Mouse (Mus musculus): ENCODE measurements around the gene Clint1.

The Clint1 gene

DNA sequence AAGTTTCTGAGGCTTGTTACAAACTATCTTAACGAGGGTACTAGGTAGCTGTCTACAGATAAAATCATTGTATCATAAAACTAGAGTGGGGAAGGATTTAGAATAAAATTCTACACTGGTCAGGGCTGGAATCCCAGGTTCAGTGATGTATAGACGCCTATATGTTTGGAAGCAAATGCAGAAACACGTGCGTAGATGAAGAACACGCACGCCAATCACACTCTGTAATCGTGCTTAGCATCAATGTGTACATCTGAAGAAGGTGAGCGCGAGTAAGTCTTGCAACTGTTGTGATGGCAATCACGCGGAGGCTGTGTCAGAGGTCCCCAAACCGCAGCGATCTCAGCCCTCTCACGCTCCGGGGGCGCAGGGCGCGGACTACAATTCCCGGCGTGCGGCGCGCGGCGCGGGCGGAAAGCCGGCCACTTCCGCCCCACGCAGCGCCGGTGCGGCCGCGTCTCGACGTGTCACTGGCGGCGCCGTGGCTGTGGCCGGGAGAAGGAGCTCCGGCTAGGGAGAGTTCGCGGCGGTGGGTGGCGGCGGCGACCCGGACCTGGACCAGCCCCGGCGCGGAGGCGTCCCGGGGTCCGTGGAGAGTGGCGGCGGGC is at the start of gene Clint1:
TSS of gene Clint1 (plus strand) at position 536 of the 608 bp plus-strand sequence.
- peak; percentile 82 for DNase-seq

DNA sequence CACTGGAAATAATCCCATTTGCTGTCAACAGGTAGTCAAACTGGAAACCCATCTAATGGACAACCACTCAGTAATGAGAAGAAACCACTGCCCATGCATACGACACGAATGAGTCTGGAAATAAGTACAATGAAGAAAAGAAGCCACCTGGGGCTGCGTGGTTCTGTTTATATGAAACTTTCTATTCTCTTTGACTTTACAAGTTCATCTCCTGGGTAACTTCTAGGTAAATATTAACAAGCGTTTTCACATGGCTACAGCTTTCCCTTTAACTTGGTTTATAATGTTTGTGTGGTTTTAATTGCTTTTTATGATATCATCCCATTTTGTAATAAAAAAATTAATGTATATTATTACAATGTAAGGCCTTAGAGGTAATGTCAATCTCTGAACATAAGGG is 47.8 kb upstream of the Clint1 start:
- no peak for DNase-seq

GRCm38 (mm10) chr11:45805312-45805772 is 46.5 kb upstream of the Clint1 start:
- DNase-seq = no peak

DNA sequence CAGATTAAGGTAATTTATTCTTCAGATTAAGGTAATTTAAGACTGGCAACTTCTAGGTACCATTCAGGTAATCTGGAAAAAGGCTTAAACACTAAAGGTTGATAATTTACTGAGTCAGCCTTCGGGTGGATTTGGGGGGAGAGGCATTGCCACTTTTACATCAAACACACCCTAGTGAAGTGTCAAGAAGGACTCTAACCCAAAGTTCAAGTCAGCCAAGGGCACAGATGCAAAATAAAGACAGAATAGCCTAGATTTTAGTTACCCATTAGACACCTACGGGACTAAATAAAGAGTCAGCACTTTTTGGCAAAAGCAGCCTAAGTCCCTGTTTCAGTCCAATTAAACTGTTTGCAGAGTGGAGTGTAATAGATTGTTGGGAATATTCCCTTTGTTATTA is 46.0 kb upstream of the Clint1 start:
- DNase-seq = no peak

DNA sequence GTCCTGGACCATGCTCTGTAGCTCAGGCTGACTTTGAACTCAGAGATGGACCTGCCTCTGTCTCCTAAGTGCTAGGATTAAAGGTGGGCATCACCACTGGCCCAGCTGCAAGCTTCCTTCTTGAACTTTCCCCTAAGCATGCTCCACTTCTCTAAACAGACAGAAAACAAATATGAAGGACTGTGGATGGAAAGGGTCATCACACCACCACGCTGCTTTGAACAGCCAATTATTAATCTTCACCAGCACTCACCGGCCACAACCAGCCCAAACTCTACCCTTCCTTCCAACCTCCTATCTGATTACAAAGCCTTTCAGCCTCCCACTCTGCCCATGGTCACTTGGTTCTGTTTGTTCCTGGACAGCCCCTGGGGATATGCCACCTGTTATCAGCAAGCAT is 45.6 kb upstream of the Clint1 start:
- no peak for DNase-seq

DNA sequence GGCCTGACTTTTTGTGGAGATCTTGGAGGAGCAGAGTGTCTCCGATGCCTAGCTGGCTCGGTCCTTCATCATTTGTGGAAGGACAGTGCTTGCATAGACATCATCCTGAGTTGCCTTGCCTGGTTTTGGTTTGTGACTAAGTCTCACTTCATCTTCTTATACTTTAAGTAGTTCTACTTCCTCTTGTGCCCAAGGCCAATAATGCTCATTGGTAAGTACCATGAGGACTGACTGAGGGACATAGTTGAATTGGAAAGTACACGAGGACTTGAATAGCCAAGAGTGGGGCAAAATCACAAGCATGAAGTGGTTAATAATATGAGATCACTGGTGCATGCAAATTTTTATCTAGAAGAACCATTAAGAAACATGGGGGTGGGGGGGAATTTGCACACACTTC is 45.0 kb upstream of the Clint1 start:
- DNase-seq = no peak

- no peak for DNase-seq
These were observed 44.0 kb upstream of the Clint1 start for GRCm38 (mm10) chr11:45807820-45808219.

DNA sequence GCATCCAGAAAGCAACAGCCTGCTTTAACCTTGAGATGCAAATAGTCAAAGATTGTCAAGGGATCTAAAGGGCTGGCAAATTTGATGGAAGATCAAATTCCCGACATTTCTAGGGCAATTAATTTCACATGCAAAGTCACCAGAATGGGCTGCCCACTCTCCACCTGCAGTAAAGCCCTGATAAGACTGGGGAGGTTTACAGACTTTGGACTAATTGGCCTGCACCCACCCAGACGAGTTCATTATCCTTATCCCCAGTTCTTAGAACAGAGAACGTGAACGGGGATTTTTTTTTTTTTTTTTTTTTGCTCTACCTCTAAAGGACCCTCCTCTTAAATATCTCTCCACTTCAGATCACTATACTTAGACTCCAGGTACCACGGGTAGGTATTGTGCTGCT is 42.4 kb upstream of the Clint1 start:
- DNase-seq = no peak

DNA sequence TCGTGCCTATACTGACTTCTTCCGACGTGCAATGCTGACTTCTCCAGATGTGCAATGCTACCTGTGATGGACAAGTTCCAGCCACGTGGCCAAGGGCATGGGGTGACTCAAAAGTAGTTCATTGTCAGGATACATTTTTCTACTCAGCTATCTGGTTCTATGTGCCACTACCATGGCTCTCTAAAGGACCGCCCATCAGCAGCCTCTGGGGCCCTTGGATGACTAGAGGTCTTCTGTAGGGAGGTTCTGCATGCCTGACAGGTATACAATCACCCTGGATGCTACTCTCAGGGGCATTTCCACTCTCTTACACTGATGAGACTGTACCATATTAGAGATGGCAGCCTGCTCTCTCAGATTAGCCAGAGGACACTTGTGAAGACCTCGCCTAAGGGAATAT is 41.8 kb upstream of the Clint1 start:
- DNase-seq = no peak

DNA sequence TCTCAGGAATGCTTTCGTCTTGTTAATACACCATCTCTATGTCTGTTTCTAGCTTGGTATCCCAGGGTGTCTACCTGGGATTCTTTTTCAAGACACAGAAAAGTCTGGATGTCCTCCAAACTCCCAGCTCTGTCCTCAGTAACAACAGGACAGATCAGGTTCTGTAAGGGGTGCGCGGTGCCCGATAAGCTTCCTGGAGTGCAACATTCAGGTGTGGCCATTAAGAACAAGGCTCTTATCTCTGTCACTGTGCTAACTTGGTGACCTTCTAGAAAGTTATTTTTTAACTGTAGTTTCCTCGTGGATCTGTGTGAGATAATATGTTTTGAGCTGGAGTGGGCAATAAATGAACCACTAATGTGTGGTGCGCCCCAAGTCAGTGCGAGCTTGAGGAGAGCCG is 41.0 kb upstream of the Clint1 start:
- DNase-seq = no peak

GRCm38 (mm10) chr11:45815603-45816002 is 36.2 kb upstream of the Clint1 start:
- DNase-seq = no peak

GRCm38 (mm10) chr11:45816712-45817111 is 35.1 kb upstream of the Clint1 start:
- DNase-seq = no peak

DNA sequence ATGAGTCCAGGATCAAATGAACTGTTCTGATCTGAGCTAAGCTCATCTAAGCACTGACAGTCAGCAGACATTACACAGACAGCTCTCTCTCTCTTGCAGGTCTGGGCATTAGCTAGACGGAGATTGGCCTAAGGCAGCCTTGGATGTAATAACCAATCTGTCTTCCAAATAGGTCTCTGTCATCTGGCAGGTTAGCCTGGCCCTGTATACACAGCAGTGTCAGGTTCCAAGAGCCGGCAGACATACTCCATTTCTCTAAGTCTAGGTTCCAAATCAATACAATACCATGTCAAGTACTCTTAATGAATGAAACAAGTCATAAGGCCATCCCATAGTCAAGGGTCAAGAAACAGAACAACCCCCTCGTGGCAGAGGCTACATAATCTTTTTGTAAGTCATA is 33.9 kb upstream of the Clint1 start:
- DNase-seq = no peak

- DNase-seq = no peak
These were observed 30.9 kb upstream of the Clint1 start for GRCm38 (mm10) chr11:45820930-45821329.

DNA sequence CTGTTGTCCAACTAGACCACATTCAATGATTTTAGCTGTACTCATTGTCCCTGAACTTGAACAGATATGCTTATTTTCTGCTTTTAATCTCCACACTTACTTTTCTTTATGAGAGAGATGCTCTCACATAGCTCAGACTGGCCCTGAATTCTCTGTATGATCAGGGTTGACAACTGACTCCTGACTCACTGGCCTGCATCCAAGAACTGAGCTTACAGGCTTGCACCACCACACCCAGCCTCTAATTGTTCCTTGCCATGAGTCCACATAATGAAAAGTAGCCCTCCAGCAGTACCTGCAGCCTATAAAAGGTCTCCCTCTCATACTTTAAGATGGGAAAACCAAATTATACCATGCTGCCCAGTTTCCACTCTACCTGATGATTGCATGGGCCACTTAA is 21.7 kb upstream of the Clint1 start:
- no peak for DNase-seq

GRCm38 (mm10) chr11:45830743-45831310 is 21.0 kb upstream of the Clint1 start:
- no peak for DNase-seq

DNA sequence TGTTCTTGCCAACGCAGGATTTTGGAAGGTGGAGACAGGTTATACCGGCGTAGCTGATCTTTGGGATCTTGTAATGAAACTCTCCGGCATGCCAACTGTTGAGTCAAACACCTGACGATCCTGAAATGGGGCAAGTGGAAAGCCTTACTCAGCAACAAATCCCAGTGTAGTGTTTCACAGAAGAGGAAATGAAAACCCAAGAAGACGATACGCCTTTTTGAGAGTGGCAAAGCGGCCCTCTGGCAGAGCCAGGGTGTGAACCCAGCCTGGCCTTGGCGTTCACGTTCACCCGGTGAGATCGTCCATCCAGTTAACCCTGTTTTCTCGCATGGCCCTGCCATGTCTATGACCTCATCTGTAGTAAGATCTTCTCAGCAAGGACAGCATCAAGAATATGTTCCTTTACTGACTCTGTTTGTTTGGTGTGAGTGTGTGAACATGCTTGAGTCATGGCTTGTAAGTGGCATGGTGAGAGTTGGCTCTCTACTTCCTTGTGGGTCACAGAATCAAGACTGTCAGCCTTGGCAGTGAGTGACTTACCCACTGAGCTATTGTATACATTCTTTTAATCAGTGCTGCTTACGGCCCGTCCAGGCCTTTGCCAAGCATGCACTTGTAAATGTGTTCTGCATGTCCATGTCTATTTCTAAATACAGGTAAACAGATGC is 20.2 kb upstream of the Clint1 start:
- no peak for DNase-seq

GRCm38 (mm10) chr11:45835625-45836255 is 16.1 kb upstream of the Clint1 start:
- no peak for DNase-seq

DNA sequence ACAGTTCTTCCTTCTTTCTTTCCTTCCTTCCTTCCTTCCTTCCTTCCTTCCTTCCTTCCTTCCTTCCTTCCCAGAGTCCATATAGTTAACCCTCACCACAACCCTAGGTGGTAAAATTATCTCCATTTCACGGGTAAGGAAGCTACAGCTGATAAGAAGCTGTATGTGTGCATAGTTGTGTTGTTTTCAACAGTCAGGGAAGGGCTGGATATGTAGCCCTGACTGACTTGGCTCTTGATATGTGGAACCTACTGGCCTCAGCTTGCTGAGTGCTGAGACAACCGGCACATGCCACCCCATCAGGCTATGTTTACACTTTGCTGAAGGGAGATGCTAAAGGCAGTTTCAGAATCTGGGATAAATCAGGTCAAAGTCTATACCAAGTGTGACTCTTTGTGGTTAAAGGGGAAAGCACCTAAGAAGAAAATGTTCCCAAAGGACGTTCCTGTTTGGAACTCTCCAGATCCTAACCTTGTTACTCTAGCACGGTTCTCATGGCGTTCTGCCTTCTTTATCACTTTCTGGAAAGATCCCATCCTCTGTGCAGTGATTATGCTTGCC is 14.5 kb upstream of the Clint1 start:
- no peak for DNase-seq

- no peak for DNase-seq
These were observed 13.4 kb upstream of the Clint1 start for GRCm38 (mm10) chr11:45838450-45838849.

DNA sequence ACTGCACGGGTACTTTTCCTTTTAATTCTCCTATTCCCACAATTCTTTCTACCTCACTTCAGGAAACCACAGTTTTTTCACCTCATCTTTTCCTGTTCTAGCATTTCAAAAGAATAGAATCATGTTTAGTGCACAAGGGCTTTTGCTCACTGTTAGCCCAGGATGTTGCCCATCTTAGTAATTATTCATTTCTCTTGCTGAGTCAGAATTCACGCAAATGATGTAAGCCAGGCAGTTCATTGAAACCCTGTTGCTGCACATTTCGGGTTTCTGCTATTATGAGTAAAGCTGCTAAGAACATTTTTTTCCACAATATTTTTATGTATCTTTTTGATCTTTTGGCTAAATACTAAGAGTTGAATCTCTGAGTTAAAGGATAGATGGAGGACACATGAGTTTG is 11.5 kb upstream of the Clint1 start:
- no peak for DNase-seq

GRCm38 (mm10) chr11:45846008-45846407 is 5.8 kb upstream of the Clint1 start:
- no peak for DNase-seq

- DNase-seq = no peak
These were observed 4.3 kb upstream of the Clint1 start for GRCm38 (mm10) chr11:45847548-45847947.

DNA sequence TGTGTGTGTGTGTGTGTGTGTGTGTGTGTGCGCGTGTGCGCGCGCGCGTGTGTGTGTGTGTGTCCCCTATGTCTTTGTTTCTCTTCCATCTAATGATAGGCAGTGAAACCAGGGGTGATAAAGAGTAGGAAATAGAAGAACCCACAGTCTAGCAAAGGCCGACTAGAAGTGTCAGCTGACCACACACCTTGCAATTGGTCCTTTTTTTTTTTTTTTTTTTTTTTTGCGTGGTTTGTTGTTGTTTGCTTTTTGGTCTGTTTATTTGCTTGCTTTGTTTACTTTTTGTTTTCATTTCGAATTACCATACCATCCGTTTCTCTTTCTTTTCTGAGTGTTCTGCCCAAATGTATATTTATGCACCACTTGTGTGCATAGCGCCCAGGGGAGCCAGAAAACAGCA is 3.6 kb upstream of the Clint1 start:
- no peak for DNase-seq
